Mouse (Mus musculus): ENCODE results near the gene AW011738. TPM values are rescaled to one million over a fixed set of nuclear protein-coding genes. Genes with fewer than 3 reads are reported as not detected.

Gene AW011738
- polyA plus RNA-seq, 1 experiment from 2014 or later, result 8.1 TPM

- ATAC-seq (ENCODE audit: low FRiP score, low TSS enrichment), result no peak
- no peaks in the 10 kb centered on the region for H3K27me3 ChIP-seq (ENCODE audit: insufficient read depth, low read length)
- H3K4me3 ChIP-seq (ENCODE audit: low read length), result peak overlapping the region; percentile 32
- peak overlapping the region; percentile 36; the same call in 1 of the 2 replicates for H3K27ac ChIP-seq (ENCODE audit: low read length)
- peak overlapping the region; percentile 44 for H3K4me2 ChIP-seq (replicated peaks; ENCODE audit: low read depth, low read length)
- H3K4me1 ChIP-seq (ENCODE audit: insufficient read depth, low read length), result peaks cover 62% of the 10 kb centered on the region
- peaks cover 28% of the 10 kb centered on the region for H3K36me3 ChIP-seq (ENCODE audit: insufficient read depth, low read length)
- 20% methylated on average over 31 of the region's 31 CpGs for WGBS
- no peaks in the 10 kb centered on the region for H3K9me3 ChIP-seq (ENCODE audit: low read length)
- H3K9ac ChIP-seq (replicated peaks; ENCODE audit: low read length), result peak overlapping the region; percentile 57
Observed at GRCm38 (mm10) chr4:156185950-156186850, 16.9 kb upstream of the AW011738 start.

GRCm38 (mm10) chr4:156188162-156188810 is 14.8 kb upstream of the AW011738 start:
- Histone ChIP-seq H3K27me3 (ENCODE audit: insufficient read depth, low read length) (no peaks in the 10 kb centered on the region), H3K4me2 (replicated peaks; ENCODE audit: low read depth, low read length) (no peak overlapping the region), H3K27ac (ENCODE audit: low read length) (peak overlapping the region; percentile 84), H3K4me1 (ENCODE audit: insufficient read depth, low read length) (peaks cover 83% of the 10 kb centered on the region), H3K9ac (replicated peaks; ENCODE audit: low read length) (no peak overlapping the region), H3K9me3 (ENCODE audit: low read length) (no peaks in the 10 kb centered on the region), H3K4me3 (ENCODE audit: low read length) (no peak overlapping the region), H3K36me3 (ENCODE audit: insufficient read depth, low read length) (peaks cover 25% of the 10 kb centered on the region)
- ATAC-seq (ENCODE audit: low FRiP score, low TSS enrichment), result no peak
- 71% methylated on average over 5 of the region's 5 CpGs for WGBS

- H3K9ac ChIP-seq (replicated peaks; ENCODE audit: low read length), result 0 out of 2 replicates have a peak overlapping the region, but pooled peaks have one; percentile 4
- H3K36me3 ChIP-seq (ENCODE audit: insufficient read depth, low read length), result peaks cover 25% of the 10 kb centered on the region
- H3K9me3 ChIP-seq (ENCODE audit: low read length), result no peaks in the 10 kb centered on the region
- H3K4me1 ChIP-seq (ENCODE audit: insufficient read depth, low read length), result peaks cover 89% of the 10 kb centered on the region
- peak overlapping the region; percentile 84 for H3K27ac ChIP-seq (ENCODE audit: low read length)
- H3K4me2 ChIP-seq (replicated peaks; ENCODE audit: low read depth, low read length), result peak overlapping the region; percentile 11
- 19% methylated on average over 6 of the region's 6 CpGs for WGBS
- H3K27me3 ChIP-seq (ENCODE audit: insufficient read depth, low read length), result no peaks in the 10 kb centered on the region
- peak; percentile 66 for ATAC-seq (ENCODE audit: low FRiP score, low TSS enrichment)
- H3K4me3 ChIP-seq (ENCODE audit: low read length), result no peak overlapping the region
Observed at GRCm38 (mm10) chr4:156188811-156189323, 14.2 kb upstream of the AW011738 start.

GRCm38 (mm10) chr4:156192421-156193199 is 10.5 kb upstream of the AW011738 start:
- peaks cover 88% of the 10 kb centered on the region for H3K4me1 ChIP-seq (ENCODE audit: insufficient read depth, low read length)
- peak overlapping the region; percentile 33 for H3K4me2 ChIP-seq (replicated peaks; ENCODE audit: low read depth, low read length)
- H3K36me3 ChIP-seq (ENCODE audit: insufficient read depth, low read length), result peaks cover 16% of the 10 kb centered on the region
- no peaks in the 10 kb centered on the region for H3K27me3 ChIP-seq (ENCODE audit: insufficient read depth, low read length)
- ATAC-seq (ENCODE audit: low FRiP score, low TSS enrichment), result peak; percentile 20; the same call in 1 of the 2 replicates
- no peaks in the 10 kb centered on the region for H3K9me3 ChIP-seq (ENCODE audit: low read length)
- peak overlapping the region; percentile 18; the same call in 1 of the 2 replicates for H3K9ac ChIP-seq (replicated peaks; ENCODE audit: low read length)
- peak overlapping the region; percentile 91 for H3K27ac ChIP-seq (ENCODE audit: low read length)
- WGBS, result 29% methylated on average over 8 of the region's 8 CpGs
- 0 out of 2 replicates have a peak overlapping the region, but pooled peaks have one; percentile 3 for H3K4me3 ChIP-seq (ENCODE audit: low read length)

- no peaks in the 10 kb centered on the region for H3K9me3 ChIP-seq (ENCODE audit: low read length)
- H3K36me3 ChIP-seq (ENCODE audit: insufficient read depth, low read length), result peaks cover 16% of the 10 kb centered on the region
- WGBS, result 20% methylated on average over 2 of the region's 2 CpGs
- peak overlapping the region; percentile 91 for H3K27ac ChIP-seq (ENCODE audit: low read length)
- peaks cover 82% of the 10 kb centered on the region for H3K4me1 ChIP-seq (ENCODE audit: insufficient read depth, low read length)
- no peaks in the 10 kb centered on the region for H3K27me3 ChIP-seq (ENCODE audit: insufficient read depth, low read length)
- H3K9ac ChIP-seq (replicated peaks; ENCODE audit: low read length), result no peak overlapping the region
- no peak overlapping the region for H3K4me3 ChIP-seq (ENCODE audit: low read length)
- H3K4me2 ChIP-seq (replicated peaks; ENCODE audit: low read depth, low read length), result peak overlapping the region; percentile 95
- no peak for ATAC-seq (ENCODE audit: low FRiP score, low TSS enrichment)
Observed at GRCm38 (mm10) chr4:156193200-156193590, 9.9 kb upstream of the AW011738 start.

- Histone ChIP-seq H3K27me3 (ENCODE audit: insufficient read depth, low read length) (no peaks in the 10 kb centered on the region), H3K27ac (ENCODE audit: low read length) (peak overlapping the region; percentile 91), H3K4me3 (ENCODE audit: low read length) (peak overlapping the region; percentile 6; the same call in 1 of the 2 replicates), H3K9ac (replicated peaks; ENCODE audit: low read length) (no peak overlapping the region; the same call in 1 of the 2 replicates), H3K9me3 (ENCODE audit: low read length) (no peaks in the 10 kb centered on the region), H3K4me1 (ENCODE audit: insufficient read depth, low read length) (peaks cover 78% of the 10 kb centered on the region), H3K4me2 (replicated peaks; ENCODE audit: low read depth, low read length) (peak overlapping the region; percentile 95), H3K36me3 (ENCODE audit: insufficient read depth, low read length) (peaks cover 16% of the 10 kb centered on the region)
- 67% methylated on average over 5 of the region's 5 CpGs for WGBS
- ATAC-seq (ENCODE audit: low FRiP score, low TSS enrichment), result no peak
Observed at GRCm38 (mm10) chr4:156193906-156194305, 9.2 kb upstream of the AW011738 start.

GRCm38 (mm10) chr4:156194346-156194745 is 8.8 kb upstream of the AW011738 start:
- no peak overlapping the region for H3K9ac ChIP-seq (replicated peaks; ENCODE audit: low read length)
- H3K4me1 ChIP-seq (ENCODE audit: insufficient read depth, low read length), result peaks cover 74% of the 10 kb centered on the region
- peak overlapping the region; percentile 95 for H3K4me2 ChIP-seq (replicated peaks; ENCODE audit: low read depth, low read length)
- H3K27ac ChIP-seq (ENCODE audit: low read length), result peak overlapping the region; percentile 14
- H3K9me3 ChIP-seq (ENCODE audit: low read length), result no peaks in the 10 kb centered on the region
- 55% methylated on average over 6 of the region's 6 CpGs for WGBS
- H3K36me3 ChIP-seq (ENCODE audit: insufficient read depth, low read length), result peaks cover 16% of the 10 kb centered on the region
- H3K27me3 ChIP-seq (ENCODE audit: insufficient read depth, low read length), result no peaks in the 10 kb centered on the region
- peak overlapping the region; percentile 6; the same call in 1 of the 2 replicates for H3K4me3 ChIP-seq (ENCODE audit: low read length)
- ATAC-seq (ENCODE audit: low FRiP score, low TSS enrichment), result no peak

- peak overlapping the region; percentile 95 for H3K9ac ChIP-seq (replicated peaks; ENCODE audit: low read length)
- H3K4me1 ChIP-seq (ENCODE audit: insufficient read depth, low read length), result peaks cover 55% of the 10 kb centered on the region
- H3K4me3 ChIP-seq (ENCODE audit: low read length), result peak overlapping the region; percentile 91
- no peak for ATAC-seq (ENCODE audit: low FRiP score, low TSS enrichment)
- H3K4me2 ChIP-seq (replicated peaks; ENCODE audit: low read depth, low read length), result peak overlapping the region; percentile 95
- H3K36me3 ChIP-seq (ENCODE audit: insufficient read depth, low read length), result peaks cover 7% of the 10 kb centered on the region
- no peaks in the 10 kb centered on the region for H3K27me3 ChIP-seq (ENCODE audit: insufficient read depth, low read length)
- peak overlapping the region; percentile 83 for H3K27ac ChIP-seq (ENCODE audit: low read length)
- 5% methylated on average over 35 of the region's 35 CpGs for WGBS
- H3K9me3 ChIP-seq (ENCODE audit: low read length), result no peaks in the 10 kb centered on the region
Observed at GRCm38 (mm10) chr4:156195927-156196870, 6.9 kb upstream of the AW011738 start.
